Mouse (Mus musculus): ENCODE measurements around the gene Hprt. TPM values are rescaled to one million over a fixed set of nuclear protein-coding genes. Genes with fewer than 3 reads are reported as not detected.
"Not testable (repeated sequence)": the region's sequence is repeated elsewhere in the genome, so short reads cannot be mapped to it uniquely, and the experiment has no call there.

Hprt gene
- polyA plus RNA-seq, 1 experiment from 2014 or later, result 95.3 TPM

DNA sequence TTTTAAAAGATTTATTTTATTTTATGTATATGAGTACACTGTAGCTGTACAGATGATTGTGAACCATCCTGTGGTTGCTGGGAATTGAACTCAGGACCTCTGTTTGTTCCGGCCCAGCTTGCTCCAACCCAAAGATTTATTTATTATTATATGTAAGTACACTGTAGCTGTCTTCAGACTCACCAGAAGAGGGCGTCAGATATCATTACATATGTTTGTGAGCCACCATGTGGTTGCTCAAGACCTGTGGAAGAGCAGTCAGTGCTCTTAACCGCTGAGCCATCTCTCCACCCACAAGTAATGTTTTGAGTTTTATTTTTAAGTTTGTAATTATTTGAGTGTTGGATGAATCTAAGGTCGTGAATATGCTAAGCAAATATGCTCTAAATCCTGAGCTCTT, 16.9 kb downstream of the Hprt start:
- not testable (repeated sequence) for H3K27me3 ChIP-seq; ATAC-seq (ENCODE audit: insufficient number of reproducible peaks, insufficient read depth, low FRiP score, low TSS enrichment, low read depth); H3K4me1 ChIP-seq; H3K4me3 ChIP-seq; H3K4me2 ChIP-seq; H3K27ac ChIP-seq; H3K9me3 ChIP-seq; H3K9ac ChIP-seq
- peaks cover 11% of the 10 kb centered on the region for H3K36me3 ChIP-seq
- WGBS, result 61% methylated on average over 4 of the region's 4 CpGs

- Histone ChIP-seq H3K36me3 (peaks cover 4% of the 10 kb centered on the region; the same call in 1 of the 2 replicates), H3K4me2 (no peak overlapping the region), H3K9ac (no peak overlapping the region), H3K9me3 (no peaks in the 10 kb centered on the region), H3K4me3 (no peak overlapping the region), H3K27ac (no peak overlapping the region), H3K4me1 (no peaks in the 10 kb centered on the region), H3K27me3 (no peaks in the 10 kb centered on the region)
- no peak for ATAC-seq (ENCODE audit: insufficient number of reproducible peaks, insufficient read depth, low FRiP score, low TSS enrichment, low read depth)
- WGBS, result 43% methylated on average over 3 of the region's 3 CpGs
Observed at GRCm38 (mm10) chrX:53006062-53006461, 18.1 kb downstream of the Hprt start.

GRCm38 (mm10) chrX:53015549-53015948, 27.6 kb downstream of the Hprt start:
- H3K27me3 ChIP-seq, result no peaks in the 10 kb centered on the region
- peaks cover 12% of the 10 kb centered on the region; the same call in 1 of the 2 replicates for H3K36me3 ChIP-seq
- H3K4me2 ChIP-seq, result no peak overlapping the region
- H3K9me3 ChIP-seq, result no peaks in the 10 kb centered on the region
- H3K9ac ChIP-seq, result no peak overlapping the region
- H3K4me1 ChIP-seq, result 0 out of 2 replicates have a peak, but pooled peaks cover 2% of the 10 kb centered on the region
- no peak for ATAC-seq (ENCODE audit: insufficient number of reproducible peaks, insufficient read depth, low FRiP score, low TSS enrichment, low read depth)
- no peak overlapping the region for H3K27ac ChIP-seq
- no peak overlapping the region for H3K4me3 ChIP-seq

- Histone ChIP-seq H3K9me3 (no peaks in the 10 kb centered on the region), H3K4me2 (no peak overlapping the region), H3K9ac (no peak overlapping the region), H3K4me1 (0 out of 2 replicates have a peak, but pooled peaks cover 2% of the 10 kb centered on the region), H3K4me3 (no peak overlapping the region), H3K36me3 (no peaks in the 10 kb centered on the region), H3K27me3 (no peaks in the 10 kb centered on the region), H3K27ac (no peak overlapping the region)
- 85% methylated on average over 2 of the region's 2 CpGs for WGBS
- no peak for ATAC-seq (ENCODE audit: insufficient number of reproducible peaks, insufficient read depth, low FRiP score, low TSS enrichment, low read depth)
Observed at GRCm38 (mm10) chrX:53023021-53023420, 35.1 kb downstream of the Hprt start.

DNA sequence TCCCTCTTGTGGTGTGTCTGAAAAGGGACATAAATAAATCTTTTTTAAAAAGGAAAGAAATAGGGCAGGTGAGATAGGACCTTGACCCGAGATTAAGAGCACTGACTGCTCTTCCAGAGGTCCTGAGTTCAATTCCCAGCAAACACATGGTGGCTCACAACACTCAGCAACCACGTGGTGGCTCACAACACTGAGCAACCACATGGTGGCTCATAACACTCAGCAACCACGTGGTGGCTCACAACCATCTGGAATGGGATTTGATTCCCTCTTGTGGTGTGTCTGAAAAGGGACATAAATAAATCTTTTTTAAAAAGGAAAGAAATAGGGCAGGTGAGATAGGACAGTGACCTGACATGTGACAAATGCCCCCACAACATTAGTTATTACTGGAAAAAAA, 36.3 kb downstream of the Hprt start:
- H3K36me3 ChIP-seq; H3K9ac ChIP-seq; H3K9me3 ChIP-seq; H3K27me3 ChIP-seq; H3K4me2 ChIP-seq; H3K4me1 ChIP-seq; H3K27ac ChIP-seq; H3K4me3 ChIP-seq; ATAC-seq (ENCODE audit: insufficient number of reproducible peaks, insufficient read depth, low FRiP score, low TSS enrichment, low read depth): not testable (repeated sequence)
- WGBS, result 24% methylated on average over 3 of the region's 3 CpGs

- H3K27me3 ChIP-seq, result no peaks in the 10 kb centered on the region
- H3K9me3 ChIP-seq, result no peaks in the 10 kb centered on the region
- 54% methylated on average over 11 of the region's 11 CpGs for WGBS
- no peak overlapping the region for H3K27ac ChIP-seq
- no peak for ATAC-seq (ENCODE audit: insufficient number of reproducible peaks, insufficient read depth, low FRiP score, low TSS enrichment, low read depth)
- H3K36me3 ChIP-seq, result no peaks in the 10 kb centered on the region
- no peak overlapping the region for H3K4me2 ChIP-seq
- H3K9ac ChIP-seq, result no peak overlapping the region
- no peaks in the 10 kb centered on the region for H3K4me1 ChIP-seq
- H3K4me3 ChIP-seq, result no peak overlapping the region
Observed at GRCm38 (mm10) chrX:53025471-53026223, 37.7 kb downstream of the Hprt start.

DNA sequence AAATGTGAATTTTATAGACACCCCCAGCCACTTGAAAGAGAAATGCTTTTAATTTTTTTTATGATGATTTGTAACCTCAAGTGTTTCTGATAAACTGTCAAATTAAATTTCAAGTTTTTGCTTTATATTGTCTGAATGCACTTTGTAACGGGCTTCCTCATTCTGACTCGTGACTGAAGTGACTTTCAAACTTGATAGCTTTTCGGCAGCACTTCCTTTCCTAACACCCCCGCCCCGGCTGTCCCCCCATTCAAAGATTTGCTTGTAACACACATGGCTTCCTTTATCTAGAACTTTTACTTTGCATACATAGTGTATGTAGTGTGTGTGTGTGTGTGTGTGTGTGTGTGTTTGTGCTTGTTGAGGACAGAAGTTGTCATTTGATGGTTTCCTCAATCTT, 41.6 kb downstream of the Hprt start:
- 64% methylated on average over 5 of the region's 5 CpGs for WGBS
- Histone ChIP-seq H3K36me3 (no peaks in the 10 kb centered on the region), H3K9me3 (no peaks in the 10 kb centered on the region), H3K4me3 (no peak overlapping the region), H3K27me3 (no peaks in the 10 kb centered on the region), H3K9ac (no peak overlapping the region), H3K4me2 (no peak overlapping the region), H3K27ac (no peak overlapping the region), H3K4me1 (no peaks in the 10 kb centered on the region)
- no peak for ATAC-seq (ENCODE audit: insufficient number of reproducible peaks, insufficient read depth, low FRiP score, low TSS enrichment, low read depth)

- H3K4me1 ChIP-seq, result no peaks in the 10 kb centered on the region
- no peak overlapping the region for H3K27ac ChIP-seq
- WGBS, result 87% methylated on average over 4 of the region's 4 CpGs
- no peak overlapping the region for H3K4me2 ChIP-seq
- H3K9me3 ChIP-seq, result no peaks in the 10 kb centered on the region
- no peaks in the 10 kb centered on the region for H3K27me3 ChIP-seq
- H3K36me3 ChIP-seq, result no peaks in the 10 kb centered on the region
- H3K4me3 ChIP-seq, result no peak overlapping the region
- H3K9ac ChIP-seq, result no peak overlapping the region
- no peak for ATAC-seq (ENCODE audit: insufficient number of reproducible peaks, insufficient read depth, low FRiP score, low TSS enrichment, low read depth)
Observed at GRCm38 (mm10) chrX:53038194-53038593, 50.3 kb downstream of the Hprt start.

GRCm38 (mm10) chrX:53039651-53040050, 51.7 kb downstream of the Hprt start:
- no peak overlapping the region for H3K27ac ChIP-seq
- no peaks in the 10 kb centered on the region for H3K4me1 ChIP-seq
- WGBS, result 53% methylated on average over 5 of the region's 5 CpGs
- H3K4me3 ChIP-seq, result no peak overlapping the region
- no peaks in the 10 kb centered on the region for H3K9me3 ChIP-seq
- H3K4me2 ChIP-seq, result no peak overlapping the region
- H3K27me3 ChIP-seq, result no peaks in the 10 kb centered on the region
- H3K9ac ChIP-seq, result no peak overlapping the region
- no peaks in the 10 kb centered on the region for H3K36me3 ChIP-seq
- no peak for ATAC-seq (ENCODE audit: insufficient number of reproducible peaks, insufficient read depth, low FRiP score, low TSS enrichment, low read depth)

DNA sequence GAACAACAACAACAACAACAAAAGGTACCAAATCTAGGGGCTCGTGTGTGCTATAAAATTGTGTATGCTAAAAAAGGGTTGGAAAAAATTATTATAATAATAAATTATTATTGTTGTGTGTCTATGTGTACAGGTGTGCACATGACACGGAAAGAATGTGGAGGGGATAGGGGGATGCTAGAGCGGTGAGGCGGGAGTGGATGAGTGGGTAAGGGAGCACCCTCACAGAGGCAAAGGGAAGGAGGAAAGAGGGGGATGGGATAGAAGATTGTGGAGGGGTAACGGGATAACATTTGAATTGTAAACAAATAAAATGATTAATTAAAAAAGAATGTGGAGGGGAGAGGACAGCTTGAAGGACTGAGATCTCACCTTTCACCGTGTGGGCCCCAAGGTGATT, 52.2 kb downstream of the Hprt start:
- Histone ChIP-seq H3K4me1 (peaks cover 1% of the 10 kb centered on the region; the same call in 1 of the 2 replicates), H3K27me3 (no peaks in the 10 kb centered on the region), H3K9ac (no peak overlapping the region), H3K36me3 (no peaks in the 10 kb centered on the region), H3K4me3 (no peak overlapping the region), H3K27ac (no peak overlapping the region), H3K9me3 (no peaks in the 10 kb centered on the region), H3K4me2 (no peak overlapping the region)
- ATAC-seq (ENCODE audit: insufficient number of reproducible peaks, insufficient read depth, low FRiP score, low TSS enrichment, low read depth), result no peak
- WGBS, result 82% methylated on average over 6 of the region's 6 CpGs

GRCm38 (mm10) chrX:53041006-53041405, 53.1 kb downstream of the Hprt start:
- H3K9ac ChIP-seq, result no peak overlapping the region
- no peak overlapping the region for H3K4me3 ChIP-seq
- H3K27ac ChIP-seq, result no peak overlapping the region
- no peaks in the 10 kb centered on the region for H3K36me3 ChIP-seq
- no peak for ATAC-seq (ENCODE audit: insufficient number of reproducible peaks, insufficient read depth, low FRiP score, low TSS enrichment, low read depth)
- no peaks in the 10 kb centered on the region for H3K9me3 ChIP-seq
- H3K27me3 ChIP-seq, result no peaks in the 10 kb centered on the region
- H3K4me2 ChIP-seq, result no peak overlapping the region
- WGBS, result 85% methylated on average over 6 of the region's 6 CpGs
- peaks cover 9% of the 10 kb centered on the region for H3K4me1 ChIP-seq

- no peaks in the 10 kb centered on the region for H3K36me3 ChIP-seq
- H3K4me2 ChIP-seq, result no peak overlapping the region
- H3K4me3 ChIP-seq, result no peak overlapping the region
- peak overlapping the region; percentile 66 for H3K27ac ChIP-seq
- no peaks in the 10 kb centered on the region for H3K27me3 ChIP-seq
- no peak for ATAC-seq (ENCODE audit: insufficient number of reproducible peaks, insufficient read depth, low FRiP score, low TSS enrichment, low read depth)
- no peak overlapping the region for H3K9ac ChIP-seq
- 28% methylated on average over 10 of the region's 10 CpGs for WGBS
- peaks cover 15% of the 10 kb centered on the region for H3K4me1 ChIP-seq
- H3K9me3 ChIP-seq, result no peaks in the 10 kb centered on the region
Observed at GRCm38 (mm10) chrX:53045187-53045903, 57.4 kb downstream of the Hprt start.
